Mouse (Mus musculus) liver, embryonic 15.5 days (tissue): ENCODE measurements around the gene Lrig1. TPM values are rescaled to one million over a fixed set of nuclear protein-coding genes. Genes with fewer than 3 reads are reported as not detected.
"Not testable (repeated sequence)": the region's sequence is repeated elsewhere in the genome, so short reads cannot be mapped to it uniquely, and the experiment has no call there.

Experiments
- ATAC-seq: fragments of 200-750 bp; cut with Nextera tagmentation; 2 replicates; pipeline ENCODE4 v1.8.0; 2017; ENCODE audit warnings: moderate number of reproducible peaks, mild to moderate bottlenecking, moderate library complexity; ENCODE audit not compliant: insufficient read depth
- H3K27ac ChIP-seq: fragments of 300-500 bp; sonication (generic); replicated peaks from 2 replicates; pipeline ENCODE4 v1.5.1; 2015; ENCODE audit warnings: mild to moderate bottlenecking, inconsistent platforms
- H3K27me3 ChIP-seq: fragments of 300-500 bp; sonication (generic); 2 replicates; pipeline ENCODE4 v1.6.1; 2015; ENCODE audit warnings: mild to moderate bottlenecking, inconsistent platforms
- H3K36me3 ChIP-seq: fragments of 300-500 bp; sonication (generic); replicated peaks from 2 replicates; pipeline ENCODE4 v1.6.1; 2015; ENCODE audit warnings: moderate library complexity, mild to moderate bottlenecking, inconsistent platforms
- H3K4me1 ChIP-seq: fragments of 300-500 bp; sonication (generic); replicated peaks from 2 replicates; pipeline ENCODE4 v1.6.1; 2015; ENCODE audit warnings: inconsistent platforms
- H3K4me2 ChIP-seq: fragments of 300-500 bp; sonication (generic); 2 replicates; pipeline ENCODE4 v1.6.1; 2015; ENCODE audit warnings: moderate library complexity, mild to moderate bottlenecking, inconsistent platforms
- H3K4me3 ChIP-seq: fragments of 300-500 bp; sonication (generic); replicated peaks from 2 replicates; pipeline ENCODE4 v1.5.1; 2015; ENCODE audit warnings: mild to moderate bottlenecking, inconsistent platforms
- H3K9ac ChIP-seq: fragments of 300-500 bp; sonication (generic); 2 replicates; pipeline ENCODE4 v1.6.1; 2015; ENCODE audit warnings: moderate library complexity, mild to moderate bottlenecking, inconsistent platforms
- H3K9me3 ChIP-seq: fragments of 300-500 bp; sonication (generic); replicated peaks from 2 replicates; pipeline ENCODE4 v1.6.1; 2016; ENCODE audit warnings: inconsistent platforms
- WGBS: fragments of 180-500 bp; shearing (Covaris S2); methylation state at CpG from one replicate; pipeline ENCODE4 v1.1.7; 2015; ENCODE audit warnings: mixed read lengths; ENCODE audit not compliant: insufficient replicate concordance; 5-methylcytosine and 5-hydroxymethylcytosine counted together
- microRNA-seq: library from miRNA; unstranded; fragments of <30 nt; microRNA quantifications from one replicate; pipeline ENCODE4, GENCODE M21; 2016
- polyA plus RNA-seq: library from polyadenylated mRNA; unstranded; fragments of >200 nt; fragmentation: Nextera tagmentation; extraction: Ambion mirVana; gene quantifications from 2 replicates; pipeline ENCODE4 v1.2.1, GENCODE M21; 2015

The Lrig1 gene
- polyA plus RNA-seq, 1 experiment from 2014 or later, result 2.7 TPM

DNA sequence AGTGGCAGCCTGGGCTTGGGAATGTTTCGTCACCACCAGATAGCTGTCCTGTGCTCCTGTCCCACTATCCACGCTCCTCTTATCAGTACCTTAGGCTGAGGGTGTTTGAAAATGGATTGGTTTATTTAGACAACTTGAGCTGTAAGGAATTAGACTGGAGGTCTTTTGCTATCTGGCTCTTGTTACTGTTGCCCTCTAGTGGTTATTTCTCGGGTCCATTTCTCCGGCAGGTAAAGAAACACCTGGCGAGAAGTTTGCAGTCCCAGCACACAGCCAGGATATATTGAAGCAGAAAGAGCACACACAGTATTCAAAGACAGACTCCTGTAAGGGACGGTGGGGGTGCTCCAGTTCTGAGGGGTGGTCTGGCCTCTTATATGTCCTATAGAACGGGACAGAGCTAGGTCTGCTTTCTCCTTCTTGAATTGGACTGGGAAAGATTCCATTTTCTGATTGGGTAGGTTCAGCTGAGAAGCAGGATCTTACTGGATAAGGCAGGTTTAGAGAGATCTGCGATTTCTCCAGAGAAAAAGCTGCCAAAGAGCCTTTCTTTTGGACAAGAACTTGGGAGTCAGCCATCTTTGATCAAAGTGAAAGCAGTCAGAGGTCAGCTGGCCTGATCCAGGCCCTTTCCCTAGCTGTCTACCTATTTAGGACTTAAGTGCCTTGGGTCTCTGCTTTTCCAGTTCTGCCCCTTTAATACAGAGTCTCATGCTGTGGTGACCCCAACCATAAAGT lies 136.6 kb downstream of the Lrig1 start:
- Histone ChIP-seq H3K36me3 (no peaks in the 10 kb centered on the region), H3K27me3 (no peaks in the 10 kb centered on the region), H3K9me3 (no peaks in the 10 kb centered on the region), H3K9ac (no peak overlapping the region), H3K27ac (no peak overlapping the region), H3K4me1 (no peaks in the 10 kb centered on the region), H3K4me3 (no peak overlapping the region), H3K4me2 (no peak overlapping the region)
- 45% methylated on average over 8 of the region's 8 CpGs for WGBS
- ATAC-seq, result no peak

DNA sequence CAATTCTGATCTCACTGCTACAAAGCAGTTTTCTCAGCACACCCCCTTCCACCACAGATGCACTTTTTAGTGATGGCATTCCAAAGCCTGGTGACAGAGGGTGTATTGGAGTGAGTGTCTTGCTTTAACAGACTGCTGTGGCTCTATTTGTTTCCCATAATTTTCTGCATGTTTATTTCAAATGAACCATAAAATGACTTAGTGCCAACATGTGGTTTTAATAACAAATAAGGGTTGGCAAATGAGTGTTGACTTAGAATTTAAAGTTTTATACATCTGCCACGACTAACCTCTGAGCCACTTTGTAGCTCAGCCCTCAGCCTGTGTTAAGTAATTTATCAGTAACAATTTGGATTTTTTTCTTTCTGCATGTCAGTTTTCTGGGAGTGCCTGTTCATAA lies 138.6 kb downstream of the Lrig1 start:
- no peaks in the 10 kb centered on the region for H3K9me3 ChIP-seq
- H3K27ac ChIP-seq, result no peak overlapping the region
- no peak for ATAC-seq
- no peaks in the 10 kb centered on the region for H3K27me3 ChIP-seq
- no peaks in the 10 kb centered on the region for H3K4me1 ChIP-seq
- WGBS, result 57% methylated on average over 1 of the region's 1 CpGs
- H3K36me3 ChIP-seq, result no peaks in the 10 kb centered on the region
- no peak overlapping the region for H3K4me2 ChIP-seq
- H3K4me3 ChIP-seq, result no peak overlapping the region
- H3K9ac ChIP-seq, result no peak overlapping the region

DNA sequence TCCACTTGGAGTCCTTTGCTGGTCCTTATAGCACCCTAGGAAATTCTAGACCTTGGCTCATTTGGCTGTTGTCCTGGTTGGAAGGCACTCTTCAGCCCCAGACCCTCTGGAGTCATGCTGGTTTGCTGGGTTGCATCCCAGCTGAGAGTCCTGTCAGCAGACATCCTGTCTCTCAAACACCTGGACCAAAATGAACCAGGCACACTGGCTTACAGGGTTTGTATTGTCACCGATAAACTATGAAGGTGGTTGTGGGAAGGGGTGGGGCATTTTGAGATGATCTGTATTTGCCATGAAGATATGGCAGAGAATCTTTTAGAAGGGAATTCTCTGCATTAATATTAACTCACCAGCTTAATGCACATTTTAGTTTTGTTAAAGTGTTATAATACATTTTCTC lies 139.1 kb downstream of the Lrig1 start:
- Histone ChIP-seq H3K9ac (no peak overlapping the region), H3K36me3 (no peaks in the 10 kb centered on the region), H3K27ac (no peak overlapping the region), H3K4me3 (no peak overlapping the region), H3K27me3 (no peaks in the 10 kb centered on the region), H3K4me2 (no peak overlapping the region), H3K9me3 (no peaks in the 10 kb centered on the region), H3K4me1 (no peaks in the 10 kb centered on the region)
- no peak for ATAC-seq
- 88% methylated on average over 1 of the region's 1 CpGs for WGBS

DNA sequence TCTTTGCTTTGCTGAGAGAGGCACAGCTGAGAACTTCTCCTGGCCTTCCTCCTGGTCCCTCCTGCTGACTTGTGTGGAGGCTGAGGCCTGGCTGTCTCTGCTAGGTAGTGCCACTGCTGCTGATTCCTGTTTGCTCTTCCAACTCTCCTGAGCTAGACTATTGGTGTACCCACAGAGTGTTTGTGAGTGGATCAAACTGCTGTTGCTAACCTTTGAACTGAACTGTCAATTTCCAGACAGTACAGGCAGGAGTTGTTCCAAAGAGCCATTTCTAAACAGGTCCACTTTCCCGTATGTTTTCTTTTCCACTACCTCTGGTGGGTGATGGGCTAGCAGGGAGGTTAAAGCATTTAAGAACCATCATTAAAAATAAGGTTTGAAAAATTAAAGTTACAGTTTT lies 141.4 kb downstream of the Lrig1 start:
- not testable (repeated sequence) for H3K4me3 ChIP-seq, H3K27me3 ChIP-seq, H3K4me2 ChIP-seq, H3K9me3 ChIP-seq, H3K36me3 ChIP-seq, H3K9ac ChIP-seq, ATAC-seq, H3K4me1 ChIP-seq, H3K27ac ChIP-seq
- WGBS, result 46% methylated on average over 1 of the region's 1 CpGs

Small RNA genes lying within 50 kb of the gene (microRNA-seq; reads per million reads assigned to microRNA genes)
- not detected for gene Mir7041

Other genes with a start within 250 kb of the Lrig1 start
- 2.5 and 2.9 TPM in 2 replicates for gene Slc25a26, start 199.8 kb downstream of the Lrig1 start, polyA plus RNA-seq